Mouse (Mus musculus) heart, embryonic 11.5 days (tissue): Measurements from ENCODE around the gene Dapl1. TPM values are rescaled to one million over a fixed set of nuclear protein-coding genes. Genes with fewer than 3 reads are reported as not detected.

ENCODE experiments used
- ATAC-seq: fragments of 200-750 bp; cut with Nextera tagmentation; replicated peaks from 2 replicates; pipeline ENCODE4 v1.8.0; 2017; ENCODE audit warnings: moderate library complexity; ENCODE audit not compliant: insufficient number of reproducible peaks, low FRiP score, low TSS enrichment
- H3K27ac ChIP-seq: fragments of 300-500 bp; sonication (generic); 2 replicates; pipeline ENCODE4 v1.5.1; 2014; ENCODE audit warnings: mild to moderate bottlenecking, low read depth, low read length
- H3K27me3 ChIP-seq: fragments of 300-500 bp; sonication (generic); 2 replicates; pipeline ENCODE4 v1.6.1; 2014; ENCODE audit warnings: mild to moderate bottlenecking, low read length, mixed read lengths; ENCODE audit not compliant: control insufficient read depth, insufficient read depth
- H3K36me3 ChIP-seq: fragments of 300-500 bp; sonication (generic); 2 replicates; pipeline ENCODE4 v1.6.1; 2014; ENCODE audit warnings: mild to moderate bottlenecking, low read length, moderate library complexity, mixed read lengths; ENCODE audit not compliant: control insufficient read depth, insufficient read depth
- H3K4me1 ChIP-seq: fragments of 300-500 bp; sonication (generic); 2 replicates; pipeline ENCODE4 v1.6.1; 2014; ENCODE audit warnings: low read length; ENCODE audit not compliant: control insufficient read depth, insufficient read depth
- H3K4me2 ChIP-seq: fragments of 300-500 bp; sonication (generic); 2 replicates; pipeline ENCODE4 v1.6.1; 2014; ENCODE audit warnings: mild to moderate bottlenecking, moderate library complexity
- H3K4me3 ChIP-seq: fragments of 300-500 bp; sonication (generic); 2 replicates; pipeline ENCODE4 v1.5.1; 2014; ENCODE audit warnings: low read depth, low read length
- H3K9ac ChIP-seq: fragments of 300-500 bp; sonication (generic); 2 replicates; pipeline ENCODE4 v1.6.1; 2014; ENCODE audit warnings: mild to moderate bottlenecking, low read depth, low read length, moderate library complexity
- H3K9me3 ChIP-seq: fragments of 300-500 bp; sonication (generic); replicated peaks from 2 replicates; pipeline ENCODE4 v1.6.1; 2016; ENCODE audit warnings: low read length; ENCODE audit not compliant: control insufficient read depth
- WGBS: fragments of 180-500 bp; shearing (Covaris S2); extraction: QIAGEN DNeasy Blood & Tissue Kit; methylation state at CpG from one replicate; pipeline ENCODE4 v1.1.7; 2014; ENCODE audit not compliant: insufficient replicate concordance; 5-methylcytosine and 5-hydroxymethylcytosine counted together
- polyA plus RNA-seq: library from polyadenylated mRNA; unstranded; fragments of >200 nt; fragmentation: Nextera tagmentation; extraction: Ambion mirVana; gene quantifications from 2 replicates; pipeline ENCODE4 v1.2.1, GENCODE M21; 2014

Dapl1 gene
- polyA plus RNA-seq, 1 experiment from 2014 or later: 0.70 TPM

GRCm38 (mm10) chr2:59552784-59553183 lies 68.3 kb downstream of the Dapl1 start:
- H3K9ac ChIP-seq: no peak overlapping the region
- H3K9me3 ChIP-seq: no peaks in the 10 kb centered on the region
- H3K36me3 ChIP-seq: no peaks in the 10 kb centered on the region
- no peaks in the 10 kb centered on the region for H3K27me3 ChIP-seq
- WGBS: 71% methylated on average over 1 of the region's 1 CpGs
- no peaks in the 10 kb centered on the region for H3K4me1 ChIP-seq
- H3K4me2 ChIP-seq: no peak overlapping the region
- H3K27ac ChIP-seq: no peak overlapping the region
- ATAC-seq: no peak
- H3K4me3 ChIP-seq: no peak overlapping the region

- Histone ChIP-seq H3K9me3 (no peaks in the 10 kb centered on the region), H3K27ac (no peak overlapping the region), H3K4me3 (no peak overlapping the region), H3K27me3 (no peaks in the 10 kb centered on the region), H3K4me1 (no peaks in the 10 kb centered on the region), H3K4me2 (no peak overlapping the region), H3K9ac (no peak overlapping the region), H3K36me3 (no peaks in the 10 kb centered on the region)
- WGBS: 91% methylated on average over 2 of the region's 2 CpGs
- no peak for ATAC-seq
These were observed 70.0 kb downstream of the Dapl1 start for GRCm38 (mm10) chr2:59554373-59554940.

Other genes starting within 250 kb of the Dapl1 start
- gene Tanc1, start 127.4 kb downstream of the Dapl1 start, polyA plus RNA-seq: 26.0 and 30.6 TPM in 2 replicates